Mouse (Mus musculus) cerebellum, adult (tissue): ENCODE data around the gene Olfr103.

ENCODE experiments used
- ATAC-seq: cut with Nextera tagmentation; 2 replicates; pipeline ENCODE4 v1.9.2; 2017; ENCODE audit warnings: mild to moderate bottlenecking, moderate library complexity, mixed read lengths; ENCODE audit not compliant: insufficient number of reproducible peaks, low FRiP score, low TSS enrichment

Gene Olfr103

DNA sequence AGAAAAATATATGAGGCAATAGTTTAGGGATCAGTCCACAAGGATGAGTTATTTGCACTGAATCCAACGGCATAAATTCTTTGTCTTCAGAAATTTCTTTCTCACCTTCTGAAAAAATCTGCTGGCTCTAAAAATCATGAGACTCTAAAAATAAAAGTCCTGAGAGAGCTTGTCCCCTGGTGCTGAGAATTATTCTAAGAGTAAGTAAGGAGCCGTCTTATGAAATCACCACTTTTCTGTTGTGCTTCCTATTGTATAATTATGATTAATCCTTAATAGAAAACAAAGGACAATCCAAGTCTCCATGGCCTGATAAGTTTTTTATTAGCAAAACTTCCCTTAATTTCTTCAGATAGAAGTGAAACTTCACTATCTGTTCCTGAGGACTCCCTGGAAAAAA is at the start of gene Olfr103:
Gene Olfr103, minus strand, starts transcription at position 101 of the 400 bp plus-strand sequence.
- no peak for ATAC-seq

DNA sequence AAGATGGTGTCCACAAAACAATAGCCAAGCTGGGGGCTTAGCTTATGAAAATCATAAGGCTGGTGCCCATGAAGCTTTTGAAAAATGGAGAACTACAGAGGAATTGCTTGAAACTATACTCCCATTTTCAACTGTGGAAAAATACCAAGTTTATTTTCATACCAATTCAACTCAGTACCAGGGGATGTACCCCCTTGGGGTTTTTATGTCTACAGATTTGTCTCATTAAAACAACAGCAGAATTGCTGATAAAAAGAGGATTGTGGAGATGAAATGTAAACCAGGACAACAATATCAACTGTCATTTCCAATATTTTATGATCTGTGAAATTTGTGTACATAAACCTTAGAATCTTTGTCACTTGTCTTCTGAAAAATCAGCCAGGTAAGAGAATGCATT is 39.2 kb upstream of the Olfr103 start, which contains the start of gene Olfr105-ps:
Gene Olfr105-ps, plus strand, starts transcription at position 301 of the 400 bp plus-strand sequence.
- ATAC-seq = no peak

DNA sequence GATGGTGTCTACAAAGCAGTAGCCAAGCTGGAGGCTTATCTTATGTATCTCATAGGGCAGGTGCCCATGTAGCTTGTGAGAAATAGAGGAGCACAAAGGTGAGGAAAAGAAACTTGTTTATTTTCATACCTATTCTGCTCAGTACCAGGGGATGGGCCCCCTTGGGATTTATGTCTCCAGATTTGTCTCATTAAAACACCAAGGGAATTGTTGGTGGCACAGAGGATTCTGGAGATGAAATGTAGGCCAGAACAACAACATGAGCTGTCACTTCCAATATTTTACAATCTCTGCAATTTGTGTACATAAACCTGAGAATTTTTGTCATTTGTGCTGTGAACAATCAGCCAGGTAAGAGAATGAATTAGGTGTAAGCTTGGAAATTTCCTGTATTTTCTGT is 19.8 kb upstream of the Olfr103 start, which contains the start of gene Olfr104-ps:
Gene Olfr104-ps, plus strand, starts transcription at position 301 of the 400 bp plus-strand sequence.
- ATAC-seq = no peak

DNA sequence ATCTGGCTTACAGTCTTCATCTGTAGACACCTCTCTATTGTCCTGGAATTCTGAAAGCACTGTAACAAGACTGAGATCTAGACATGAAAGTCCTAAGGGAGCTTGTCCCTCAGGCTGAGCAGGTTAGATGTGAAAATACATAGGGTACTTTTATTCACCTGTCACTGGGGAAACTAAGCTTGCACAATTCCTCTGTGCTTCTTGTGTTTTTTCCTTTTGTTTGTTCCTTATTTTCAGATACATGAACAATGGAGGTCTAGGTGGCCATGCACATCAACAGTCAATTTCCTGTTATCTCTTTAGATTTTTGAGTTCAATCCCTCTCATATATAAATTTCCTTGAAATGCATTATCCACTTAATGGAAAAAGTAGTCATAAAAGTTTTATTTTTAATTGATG is 22.5 kb downstream of the Olfr103 start, which contains the start of gene Olfr102:
Gene Olfr102, minus strand, starts transcription at position 101 of the 400 bp plus-strand sequence.
- ATAC-seq = no peak

DNA sequence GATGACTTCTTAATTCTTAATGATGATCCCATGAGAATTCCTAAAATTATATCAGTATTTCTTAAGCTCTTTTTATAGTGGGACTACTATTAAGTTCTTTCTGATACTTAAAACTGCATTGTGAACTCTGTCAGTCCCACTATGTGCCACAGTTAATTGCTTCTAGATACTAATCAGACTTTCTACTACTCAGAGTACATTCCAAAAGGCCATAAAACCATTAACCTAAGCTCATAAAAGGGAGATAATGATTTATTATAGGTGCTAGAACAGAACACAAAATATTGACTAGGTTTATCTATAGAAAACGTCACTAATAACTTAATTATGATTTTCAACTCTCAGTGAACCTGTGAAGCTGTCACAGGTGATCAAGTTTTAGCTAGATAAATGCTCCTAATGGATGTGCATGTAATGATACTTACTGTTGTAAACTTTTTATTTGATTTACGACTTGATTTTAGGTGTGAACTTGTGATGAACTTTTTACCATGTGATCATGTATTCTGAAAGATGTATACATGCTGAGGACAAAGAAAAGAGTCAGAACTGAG is 29.3 kb downstream of the Olfr103 start:
- ATAC-seq = no peak

DNA sequence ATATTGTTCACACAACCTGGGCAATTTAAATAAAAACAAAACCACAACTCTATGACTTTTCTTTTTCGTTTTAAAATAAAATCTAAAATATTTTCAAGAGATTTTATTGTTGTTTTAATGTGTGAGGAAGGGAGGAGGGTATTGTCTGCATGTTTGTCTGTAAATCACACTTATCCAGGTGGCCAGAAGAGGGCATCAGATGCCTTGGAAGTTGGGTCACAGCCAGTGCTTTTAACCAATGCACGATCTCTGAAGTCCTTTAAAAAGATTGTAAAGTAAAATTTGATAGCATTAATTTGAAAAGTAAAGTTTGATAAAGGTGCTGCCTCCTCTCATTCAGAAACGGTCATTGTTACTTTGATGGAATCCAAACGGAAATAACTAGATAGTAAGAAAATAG is 31.0 kb downstream of the Olfr103 start:
- ATAC-seq = no peak

DNA sequence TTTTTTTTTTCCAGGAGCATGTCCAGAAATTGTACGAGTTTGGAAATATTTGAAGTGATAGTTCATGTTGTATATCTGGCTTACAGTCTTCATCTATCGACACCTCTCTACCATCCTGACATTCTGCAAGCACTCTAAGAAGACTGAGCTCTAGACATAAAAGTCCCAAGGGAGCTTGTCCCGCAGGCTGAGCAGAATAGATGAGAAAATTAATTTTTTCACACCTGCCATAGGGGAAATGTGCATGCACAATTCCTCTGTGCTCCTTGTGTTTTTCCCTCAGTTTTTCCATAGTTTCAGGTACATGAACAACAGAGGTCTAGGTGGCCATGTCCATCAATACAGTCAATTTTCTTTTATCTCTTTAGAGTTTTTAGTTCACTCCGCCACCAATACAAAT is 35.3 kb downstream of the Olfr103 start, which contains the start of gene Olfr101:
Gene Olfr101, minus strand, starts transcription at position 101 of the 400 bp plus-strand sequence.
- no peak for ATAC-seq
